Mouse (Mus musculus) heart, postnatal 0 days (tissue): ENCODE measurements around the gene Fbxo42. TPM values are rescaled to one million over a fixed set of nuclear protein-coding genes. Genes with fewer than 3 reads are reported as not detected.
A peak's percentile ranks its signal among the peaks of the same experiment; 100 is the strongest.

Experiments
- ATAC-seq: fragments of 200-750 bp; cut with Nextera tagmentation; 2 replicates; pipeline ENCODE4 v1.8.0; 2017; ENCODE audit warnings: low read depth, moderate number of reproducible peaks, moderate library complexity; ENCODE audit not compliant: insufficient read depth
- DNase-seq: peaks from one replicate; pipeline ENCODE4 v3.0.0-alpha.2; 2016; ENCODE audit warnings: low spot score
- H3K27ac ChIP-seq: fragments of 300-500 bp; sonication (generic); 2 replicates; pipeline ENCODE4 v1.5.1; 2014; ENCODE audit warnings: low read depth, mild to moderate bottlenecking
- H3K27me3 ChIP-seq: fragments of 300-500 bp; sonication (generic); 2 replicates; pipeline ENCODE4 v1.6.1; 2014; ENCODE audit warnings: low read length, mixed read lengths; ENCODE audit not compliant: control insufficient read depth, insufficient read depth
- H3K36me3 ChIP-seq: fragments of 300-500 bp; sonication (generic); replicated peaks from 2 replicates; pipeline ENCODE4 v1.6.1; 2014; ENCODE audit warnings: low read length, mixed read lengths; ENCODE audit not compliant: control insufficient read depth, insufficient read depth
- H3K4me1 ChIP-seq: fragments of 300-500 bp; sonication (generic); 2 replicates; pipeline ENCODE4 v1.6.1; 2014; ENCODE audit warnings: antibody characterized with exemption; ENCODE audit not compliant: control insufficient read depth, insufficient read depth
- H3K4me2 ChIP-seq: fragments of 300-500 bp; sonication (generic); 2 replicates; pipeline ENCODE4 v1.6.1; 2014; ENCODE audit warnings: low read depth, mild to moderate bottlenecking, low read length, moderate library complexity
- H3K4me3 ChIP-seq: fragments of 300-500 bp; sonication (generic); 2 replicates; pipeline ENCODE4 v1.5.1; 2014; ENCODE audit warnings: low read depth, low read length
- H3K9ac ChIP-seq: fragments of 300-500 bp; sonication (generic); replicated peaks from 2 replicates; pipeline ENCODE4 v1.6.1; 2014; ENCODE audit warnings: low read depth, low read length, mixed read lengths
- H3K9me3 ChIP-seq: fragments of 300-500 bp; sonication (generic); replicated peaks from 2 replicates; pipeline ENCODE4 v1.6.1; 2016; ENCODE audit warnings: low read length; ENCODE audit not compliant: control insufficient read depth
- CTCF ChIP-seq: IDR thresholded peaks from 2 replicates; pipeline ENCODE4 v1.5.1; 2016; ENCODE audit warnings: antibody characterized with exemption, control low read depth, low read depth
- EP300 ChIP-seq: IDR thresholded peaks from 2 replicates; pipeline ENCODE4 v1.6.1; 2016; ENCODE audit warnings: antibody characterized with exemption, low read depth
- WGBS: fragments of 180-500 bp; shearing (Covaris S2); extraction: QIAGEN DNeasy Blood & Tissue Kit; methylation state at CpG from one replicate; pipeline ENCODE4 v1.1.7; 2014; 5-methylcytosine and 5-hydroxymethylcytosine counted together
- polyA plus RNA-seq: library from polyadenylated mRNA; unstranded; fragments of >200 nt; fragmentation: Nextera tagmentation; extraction: Ambion mirVana; gene quantifications from 2 replicates; pipeline ENCODE4 v1.2.1, GENCODE M21; 2015
- total RNA-seq: library from RNA; depleted of rRNA; stranded (reverse); fragments of >200 nt; gene quantifications from 2 replicates; pipeline ENCODE4 v1.2.3, GENCODE M21; 2014; ENCODE audit warnings: low replicate concordance

Gene Fbxo42
- total and polyA plus RNA-seq, 2 experiments from 2014 or later, result 9.1 to 9.5 TPM

DNA sequence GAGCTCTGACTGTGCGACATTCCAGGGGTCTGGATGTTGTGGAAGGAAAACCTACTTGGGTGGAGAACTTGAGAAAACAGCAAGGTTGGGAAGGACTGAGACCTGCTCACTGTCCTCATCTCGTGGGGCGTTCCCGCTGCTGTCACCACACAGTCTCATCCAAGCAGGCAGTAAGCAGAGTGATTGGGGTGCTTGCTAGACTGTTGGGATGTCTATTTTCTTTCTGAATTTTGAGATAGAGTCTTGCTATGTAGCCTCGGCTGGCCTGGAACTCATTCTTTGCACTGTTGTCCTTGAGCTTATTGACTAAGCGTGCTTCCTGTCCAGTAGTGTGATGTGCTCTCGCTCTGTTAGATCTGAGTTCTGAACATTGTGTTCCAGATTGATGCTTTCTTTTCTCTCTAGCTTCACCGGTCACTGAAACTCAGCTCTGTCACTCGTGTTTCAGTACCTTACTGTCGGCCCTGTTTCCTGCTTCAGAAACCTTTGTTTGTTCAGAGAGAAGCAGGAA lies 28.7 kb downstream of the Fbxo42 start:
- Histone ChIP-seq H3K9me3 (no peaks in the 10 kb centered on the region), H3K27ac (peak overlapping the region; percentile 47; the same call in 1 of the 2 replicates), H3K4me3 (no peak overlapping the region), H3K27me3 (no peaks in the 10 kb centered on the region), H3K4me2 (no peak overlapping the region), H3K36me3 (peaks cover 30% of the 10 kb centered on the region), H3K9ac (no peak overlapping the region), H3K4me1 (peaks cover 7% of the 10 kb centered on the region; the same call in 1 of the 2 replicates)
- ATAC-seq (peak; percentile 36; the same call in 1 of the 2 replicates), DNase-seq (peak; percentile 43)
- 63% methylated on average over 10 of the region's 10 CpGs for WGBS
- no peak for TF ChIP-seq CTCF
- TF ChIP-seq EP300, result no peak

DNA sequence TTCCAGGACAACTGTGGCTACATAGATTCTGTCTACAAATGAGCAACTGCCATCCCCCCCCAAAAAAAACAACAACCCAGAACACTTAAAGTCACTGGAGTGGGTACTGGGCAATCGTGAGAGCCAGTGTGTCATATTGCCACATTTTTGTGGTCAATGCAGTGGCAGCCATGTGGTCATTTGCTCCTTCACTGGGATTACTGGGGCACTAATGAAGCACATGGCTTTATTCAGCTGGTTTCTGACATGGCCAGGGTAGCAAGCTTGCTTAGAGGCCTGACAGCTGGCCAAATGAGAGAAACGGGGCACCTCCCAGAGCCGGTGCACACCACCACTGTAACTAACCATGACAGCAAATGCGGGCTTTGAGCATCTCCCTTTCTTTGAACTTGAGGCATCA lies 30.8 kb downstream of the Fbxo42 start:
- Histone ChIP-seq H3K4me2 (no peak overlapping the region), H3K36me3 (peaks cover 31% of the 10 kb centered on the region), H3K4me3 (no peak overlapping the region), H3K27ac (no peak overlapping the region), H3K9ac (no peak overlapping the region), H3K4me1 (peaks cover 7% of the 10 kb centered on the region; the same call in 1 of the 2 replicates), H3K9me3 (no peaks in the 10 kb centered on the region), H3K27me3 (no peaks in the 10 kb centered on the region)
- ATAC-seq, result no peak
- TF ChIP-seq CTCF, result no peak
- WGBS, result 91% methylated on average over 4 of the region's 4 CpGs
- no peak for DNase-seq

DNA sequence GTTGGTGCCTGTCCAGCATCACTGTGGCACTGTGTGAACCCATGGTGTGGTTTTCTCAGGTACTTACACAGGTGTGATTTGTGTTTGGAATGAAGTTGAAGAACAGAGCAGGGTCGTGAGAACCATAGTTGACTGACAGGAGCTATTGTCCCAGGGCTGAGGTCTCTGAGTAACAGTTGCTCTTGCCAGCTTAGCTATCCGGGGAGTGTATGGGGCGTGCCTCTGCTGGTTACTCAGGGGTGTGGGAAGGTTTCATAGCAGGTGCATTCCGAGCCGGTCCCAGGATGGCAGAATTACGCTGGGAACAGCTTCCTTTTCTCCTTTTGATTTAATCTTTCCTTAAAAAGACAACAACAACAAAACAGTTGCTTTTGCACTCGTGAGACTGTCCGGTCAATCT lies 33.1 kb downstream of the Fbxo42 start:
- no peaks in the 10 kb centered on the region for H3K27me3 ChIP-seq
- H3K36me3 ChIP-seq, result peaks cover 41% of the 10 kb centered on the region

DNA sequence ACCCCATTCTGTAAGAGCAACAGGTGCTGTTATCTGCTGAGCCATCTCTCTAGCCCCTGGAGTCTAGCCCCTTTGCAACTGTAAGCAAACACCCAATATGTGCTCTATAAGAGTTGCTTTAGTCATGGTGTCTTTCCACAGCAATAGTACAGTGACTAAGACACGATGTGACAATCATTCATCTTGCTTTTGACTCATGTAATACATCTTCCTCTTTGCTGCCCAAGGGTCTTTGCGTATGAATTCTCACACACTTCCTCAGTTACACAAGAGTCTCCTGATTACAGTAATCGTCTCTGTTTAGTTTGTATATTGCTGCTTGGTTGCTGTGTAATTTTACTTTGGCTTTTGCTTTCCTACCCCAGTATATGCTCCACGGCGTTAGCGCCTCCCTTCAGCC lies 34.3 kb downstream of the Fbxo42 start:
- Histone ChIP-seq H3K4me2 (no peak overlapping the region), H3K27ac (no peak overlapping the region), H3K27me3 (no peaks in the 10 kb centered on the region), H3K36me3 (peaks cover 39% of the 10 kb centered on the region), H3K4me1 (peaks cover 1% of the 10 kb centered on the region; the same call in 1 of the 2 replicates), H3K9ac (no peak overlapping the region), H3K9me3 (no peaks in the 10 kb centered on the region), H3K4me3 (no peak overlapping the region)
- DNase-seq (no peak), ATAC-seq (no peak)
- WGBS, result 92% methylated on average over 6 of the region's 6 CpGs
- no peak for TF ChIP-seq EP300
- no peak for TF ChIP-seq CTCF

More for the DNA sequence above, 33.1 kb downstream of the Fbxo42 start:
- H3K9ac ChIP-seq, result no peak overlapping the region
- WGBS, result 86% methylated on average over 8 of the region's 8 CpGs
- no peak for ATAC-seq
- no peak overlapping the region for H3K4me3 ChIP-seq
- H3K4me2 ChIP-seq, result no peak overlapping the region
- H3K27ac ChIP-seq, result no peak overlapping the region
- peaks cover 4% of the 10 kb centered on the region; the same call in 1 of the 2 replicates for H3K4me1 ChIP-seq
- DNase-seq, result no peak
- TF ChIP-seq CTCF (no peak), EP300 (no peak)
- no peaks in the 10 kb centered on the region for H3K9me3 ChIP-seq

DNA sequence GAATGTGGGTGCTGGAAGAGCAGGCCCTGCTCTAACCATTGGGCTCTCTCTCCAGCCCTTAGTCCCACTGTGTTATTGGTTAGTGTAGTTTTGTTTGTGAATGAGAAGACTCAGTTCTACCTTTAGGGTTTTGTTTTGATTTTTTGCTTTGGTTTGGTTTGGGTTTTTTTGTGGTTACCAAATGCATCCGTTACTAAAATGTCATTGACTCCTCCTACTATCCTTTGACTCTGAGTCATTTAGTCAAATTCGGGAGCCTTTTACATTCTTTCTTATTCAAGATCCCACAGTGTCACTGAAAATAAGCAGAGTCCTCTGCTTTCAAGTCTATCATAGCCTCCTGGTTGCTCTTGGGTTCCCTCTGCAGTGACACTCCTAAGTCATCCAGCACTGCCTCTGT lies 36.2 kb downstream of the Fbxo42 start:
- Histone ChIP-seq H3K27me3 (no peaks in the 10 kb centered on the region), H3K9ac (no peak overlapping the region), H3K4me2 (no peak overlapping the region), H3K36me3 (peaks cover 37% of the 10 kb centered on the region), H3K27ac (no peak overlapping the region), H3K4me1 (peaks cover 4% of the 10 kb centered on the region; the same call in 1 of the 2 replicates), H3K9me3 (no peaks in the 10 kb centered on the region), H3K4me3 (no peak overlapping the region)
- 84% methylated on average over 2 of the region's 2 CpGs for WGBS
- TF ChIP-seq CTCF (no peak), EP300 (no peak)
- no peak for ATAC-seq
- no peak for DNase-seq

DNA sequence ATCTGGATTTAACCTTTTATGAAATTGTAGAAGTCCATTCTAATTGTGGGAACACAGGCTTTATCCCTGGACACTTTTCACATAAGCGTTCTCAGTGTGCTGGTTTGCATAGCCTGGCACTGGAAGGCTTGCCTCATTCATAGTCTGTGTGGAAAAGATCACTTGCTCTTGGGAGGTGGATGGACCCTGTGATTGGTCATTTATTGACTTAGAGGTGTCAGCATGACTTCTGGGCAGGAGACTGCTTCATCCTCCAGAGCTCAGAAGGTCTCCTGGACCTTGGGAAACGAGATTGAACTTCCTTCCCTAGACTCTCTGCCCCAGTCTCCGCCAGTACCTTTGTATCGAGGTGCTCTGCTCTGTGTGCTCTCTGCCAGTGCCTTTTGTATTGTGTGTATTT lies 36.7 kb downstream of the Fbxo42 start:
- Histone ChIP-seq H3K36me3 (peaks cover 37% of the 10 kb centered on the region), H3K9ac (no peak overlapping the region), H3K4me2 (no peak overlapping the region), H3K4me3 (no peak overlapping the region), H3K27ac (no peak overlapping the region), H3K27me3 (no peaks in the 10 kb centered on the region), H3K4me1 (peaks cover 4% of the 10 kb centered on the region; the same call in 1 of the 2 replicates), H3K9me3 (no peaks in the 10 kb centered on the region)
- no peak for ATAC-seq
- 89% methylated on average over 4 of the region's 4 CpGs for WGBS
- TF ChIP-seq CTCF (no peak), EP300 (no peak)
- no peak for DNase-seq
